Mouse (Mus musculus) CD4-positive helper T cell, adult 2 months (primary cell): Measurements from ENCODE around the gene Cdk5r2.
"Not testable (repeated sequence)": the region's sequence is repeated elsewhere in the genome, so short reads cannot be mapped to it uniquely, and the experiment has no call there.

Source experiments
- DNase-seq: peaks from one replicate; pipeline ENCODE4 v3.0.0-alpha.2; 2012; ENCODE audit warnings: low read depth, missing footprints, low spot score

Cdk5r2 gene

DNA sequence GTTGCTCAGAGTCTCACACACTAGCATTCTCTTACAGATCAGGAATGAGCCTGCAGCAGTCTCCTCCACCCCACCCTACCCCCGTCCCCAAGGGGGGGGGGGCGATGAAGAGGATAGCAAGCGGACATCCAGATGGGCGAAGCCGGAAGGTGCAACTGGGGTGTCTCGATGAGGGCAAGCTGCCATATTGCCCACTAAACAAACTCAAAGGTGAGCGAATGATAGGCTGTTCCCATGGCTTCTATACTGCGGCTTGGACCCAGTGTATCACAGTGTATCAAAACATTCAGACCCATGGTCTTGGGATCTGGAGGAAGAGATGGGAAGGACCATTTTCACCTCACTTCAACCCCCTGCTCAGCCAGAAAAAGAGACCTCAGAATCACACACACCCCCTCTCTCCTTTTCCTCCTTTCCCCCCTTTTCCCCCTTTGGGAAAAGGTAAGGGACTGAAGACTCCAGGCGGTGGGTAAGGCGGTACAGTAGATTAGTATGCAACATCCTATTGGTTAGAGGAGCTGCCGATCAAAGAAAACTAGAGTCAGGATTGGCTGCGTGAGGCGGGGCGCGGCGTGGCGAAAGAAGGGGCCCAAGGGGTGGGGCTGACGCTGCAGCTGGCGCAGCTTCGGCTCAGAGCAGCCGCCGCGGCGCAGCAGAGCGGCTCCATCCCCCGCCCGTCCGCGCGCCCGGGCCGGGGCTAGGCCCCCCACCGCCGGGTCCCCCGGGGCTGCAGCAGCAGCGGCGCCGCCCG lies at the start of gene Cdk5r2:
TSS of gene Cdk5r2 (plus strand) at position 629 of the 751 bp plus-strand sequence.
- peak; percentile 72 for DNase-seq

- DNase-seq: no peak
These were observed 49.3 kb upstream of the Cdk5r2 start for GRCm38 (mm10) chr1:74805340-74805835.

DNA sequence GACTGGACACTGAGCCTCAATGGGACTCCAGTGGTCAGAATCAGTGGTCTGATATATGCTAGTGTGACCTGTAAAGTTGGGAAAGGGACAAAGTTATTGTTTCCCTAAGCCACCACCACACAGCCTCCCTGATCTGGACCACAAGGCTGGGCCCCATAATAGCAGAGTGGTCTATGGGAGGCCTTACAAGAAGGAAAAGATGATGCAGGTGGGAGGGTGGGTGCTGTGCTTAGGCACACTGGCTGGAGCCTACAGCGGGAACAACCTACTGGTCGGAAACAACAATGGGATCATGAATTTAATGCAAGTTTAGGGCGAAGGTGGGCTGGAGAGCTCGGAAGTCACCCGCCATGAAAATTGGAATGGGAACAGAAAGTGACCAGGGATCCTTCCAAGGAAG lies 48.9 kb upstream of the Cdk5r2 start:
- no peak for DNase-seq

- DNase-seq: peak; percentile 92
These were observed 48.1 kb upstream of the Cdk5r2 start for GRCm38 (mm10) chr1:74806360-74807311.

GRCm38 (mm10) chr1:74807551-74808071 lies 47.1 kb upstream of the Cdk5r2 start:
- no peak for DNase-seq

- peak; percentile 85 for DNase-seq
These were observed 46.7 kb upstream of the Cdk5r2 start for GRCm38 (mm10) chr1:74808078-74808477.

DNA sequence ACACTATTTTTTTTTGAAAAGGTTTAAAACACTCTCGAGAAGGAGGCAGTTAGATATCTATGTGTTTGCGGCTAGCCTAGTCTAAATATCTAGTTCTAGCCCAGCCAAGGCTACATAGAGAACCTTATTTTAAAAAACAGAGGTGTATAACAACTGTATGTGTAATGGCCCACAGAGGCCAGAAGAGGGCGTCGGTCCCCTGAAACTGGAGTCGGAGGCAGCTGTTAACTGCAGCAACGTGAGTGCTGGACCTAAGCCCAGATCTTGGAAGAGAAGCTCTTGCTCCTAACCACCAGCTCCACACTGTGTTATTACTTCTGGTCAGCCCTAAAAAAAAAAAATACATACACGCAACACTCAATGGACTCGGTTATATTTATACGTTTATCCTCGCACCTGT lies 45.7 kb upstream of the Cdk5r2 start:
- DNase-seq: no peak

DNA sequence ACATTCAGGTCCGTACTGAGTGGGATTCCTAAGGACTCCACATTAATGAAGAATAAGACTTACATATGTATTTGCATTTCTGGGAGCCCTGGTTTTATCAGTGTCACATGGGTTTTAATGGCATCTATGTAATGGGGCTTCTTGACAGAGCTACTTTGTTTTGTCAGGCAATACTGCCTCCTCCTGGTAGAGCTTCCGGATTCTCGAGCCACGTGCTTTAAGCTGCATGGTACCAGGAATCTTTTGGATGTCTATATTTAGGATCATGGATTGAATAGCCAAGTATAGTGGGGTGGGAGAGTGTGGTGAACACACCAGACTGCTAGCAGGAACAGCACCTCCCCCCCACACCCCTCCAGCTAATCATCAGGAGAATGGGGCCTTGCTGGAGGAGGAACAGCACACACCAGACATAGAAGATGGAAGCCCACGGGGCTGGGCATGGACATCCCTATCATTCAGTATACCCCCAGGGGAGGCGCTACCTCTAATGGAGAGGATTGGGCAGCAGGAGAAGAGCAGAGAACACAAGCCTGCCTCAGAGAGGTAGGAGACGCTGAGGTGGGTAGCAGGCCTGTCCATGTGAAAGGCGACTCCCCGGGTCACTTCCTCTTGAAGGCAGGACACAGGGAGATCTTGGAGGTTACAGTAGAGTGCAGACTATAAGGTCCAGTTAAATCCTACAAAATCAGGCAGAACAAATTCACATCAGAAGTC lies 39.6 kb upstream of the Cdk5r2 start:
- no peak for DNase-seq

DNA sequence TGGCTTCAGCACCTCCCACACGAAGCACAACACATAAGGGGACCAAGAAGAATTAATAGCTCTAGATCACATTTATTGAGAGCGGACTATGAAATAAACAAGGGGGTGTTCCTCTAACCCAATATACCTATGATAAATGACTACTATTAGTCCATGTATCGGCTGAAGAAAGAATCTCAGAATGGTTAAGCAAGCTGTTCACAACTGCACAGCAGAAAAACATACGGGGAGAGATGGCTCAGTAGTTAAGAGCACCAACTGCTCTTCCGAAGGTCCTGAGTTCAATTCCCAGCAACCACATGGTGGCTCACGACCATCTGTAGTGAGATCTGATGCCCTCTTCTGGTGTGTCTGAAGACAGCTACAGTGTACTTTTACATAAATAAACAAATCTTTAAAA lies 38.8 kb upstream of the Cdk5r2 start:
- DNase-seq: not testable (repeated sequence)

DNA sequence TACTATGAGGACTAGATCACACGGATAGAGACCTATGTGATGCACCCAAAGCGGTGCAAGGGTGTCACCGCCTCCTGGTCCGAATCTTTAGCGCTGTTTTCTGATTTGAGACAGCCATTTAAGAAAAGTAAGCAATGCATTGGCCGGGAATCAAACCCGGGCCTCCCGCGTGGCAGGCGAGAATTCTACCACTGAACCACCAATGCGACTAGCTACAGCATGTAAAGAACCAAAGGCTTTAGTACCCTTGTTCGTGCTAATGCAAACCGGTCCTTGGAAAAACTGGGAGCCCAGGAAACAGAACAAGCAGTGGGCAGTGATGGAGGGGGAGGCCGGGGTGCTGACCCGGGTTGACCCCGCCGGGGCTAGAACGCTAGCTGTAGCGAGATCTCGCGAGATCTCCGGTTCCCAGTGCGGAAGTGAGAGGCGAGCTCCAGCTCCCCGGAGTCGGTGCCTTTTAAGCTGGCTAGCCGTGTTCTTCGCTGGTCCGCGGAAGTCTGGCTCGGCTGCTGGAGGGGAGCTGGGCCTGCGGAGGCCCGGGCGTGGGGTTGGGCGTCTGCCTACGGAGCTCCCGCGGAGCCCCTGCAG lies 38.0 kb upstream of the Cdk5r2 start:
- peak; percentile 93 for DNase-seq

- DNase-seq: no peak
These were observed 37.5 kb upstream of the Cdk5r2 start for GRCm38 (mm10) chr1:74817219-74817618.

DNA sequence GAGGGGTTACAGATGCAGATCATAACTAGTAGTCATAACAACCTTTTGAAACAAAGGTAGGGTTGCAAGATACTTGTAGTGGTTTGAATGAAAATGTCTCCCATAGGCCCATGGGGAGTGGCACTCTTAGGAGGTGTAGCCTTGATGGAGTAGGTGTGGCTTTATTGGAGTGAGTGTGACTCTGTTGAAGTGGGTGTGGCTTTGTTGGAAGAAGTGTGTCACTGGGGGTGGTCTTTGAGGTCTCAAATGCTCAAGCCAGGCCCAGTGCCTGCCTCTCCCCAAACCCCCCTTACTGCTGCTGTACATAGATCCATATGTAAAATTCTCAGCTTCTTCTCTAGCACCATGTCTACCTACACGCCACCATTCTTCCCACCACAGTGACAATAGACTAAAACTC lies 36.2 kb upstream of the Cdk5r2 start:
- DNase-seq: no peak

DNA sequence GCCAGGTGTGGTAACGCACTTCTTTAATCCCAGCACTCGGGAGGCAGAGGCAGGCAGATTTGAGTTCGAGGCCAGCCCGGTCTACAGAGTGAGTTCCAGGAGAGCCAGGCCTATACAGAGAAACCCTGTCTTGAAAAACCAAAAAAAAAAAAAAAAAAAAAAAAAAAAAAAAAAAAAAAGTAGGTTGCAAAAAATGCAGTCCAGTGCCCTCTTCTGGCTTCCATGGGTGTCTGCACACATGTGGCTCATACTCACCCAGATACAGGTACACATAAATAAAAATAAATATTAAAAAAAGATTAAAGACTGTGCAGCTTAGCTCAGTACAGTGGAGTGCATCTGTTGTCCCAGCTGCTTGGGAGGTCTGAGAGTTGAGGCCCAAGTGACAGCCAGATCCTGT lies 31.1 kb upstream of the Cdk5r2 start:
- DNase-seq: not testable (repeated sequence)

GRCm38 (mm10) chr1:74824518-74825302 lies 30.0 kb upstream of the Cdk5r2 start:
- no peak for DNase-seq

DNA sequence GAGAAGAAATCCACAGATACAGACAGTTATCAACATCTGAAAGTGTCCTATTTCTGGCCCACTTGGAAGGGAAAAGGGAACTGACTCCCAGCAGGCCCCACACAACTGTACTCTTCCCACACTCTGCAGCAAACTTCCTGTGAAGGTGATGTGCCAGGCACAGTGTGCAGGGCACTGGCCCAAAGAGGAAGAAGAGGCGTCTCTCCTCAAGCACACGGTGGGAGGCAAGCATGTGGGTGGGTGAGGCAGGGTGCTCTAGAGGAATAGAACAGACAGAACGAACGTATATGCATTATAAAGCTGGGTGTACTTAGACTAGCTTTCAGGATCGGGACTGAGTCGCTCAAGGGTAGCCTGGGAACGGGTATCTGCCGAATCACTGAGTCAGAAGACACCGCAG lies 24.7 kb upstream of the Cdk5r2 start:
- DNase-seq: no peak

- no peak for DNase-seq
These were observed 21.5 kb upstream of the Cdk5r2 start for GRCm38 (mm10) chr1:74833255-74833654.

DNA sequence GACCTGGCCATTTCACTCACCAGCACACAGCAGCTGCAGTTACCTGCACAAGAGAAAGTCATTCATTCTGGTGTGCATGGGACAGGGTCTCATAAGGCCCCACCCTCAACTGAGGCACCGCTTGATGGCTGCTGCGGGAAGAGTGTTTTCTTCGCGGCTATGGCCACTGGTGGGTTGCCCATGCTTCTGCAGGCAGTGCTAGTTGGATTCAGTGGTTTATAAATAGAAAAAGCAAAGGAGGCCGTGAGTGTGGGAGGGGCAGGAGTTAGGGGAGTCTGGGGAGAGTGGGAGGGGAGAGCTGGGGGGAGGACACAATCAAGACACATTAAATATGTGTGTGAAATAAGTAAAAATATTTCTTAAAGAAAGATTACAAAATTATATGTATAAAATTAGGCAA lies 11.6 kb upstream of the Cdk5r2 start:
- no peak for DNase-seq

- DNase-seq: no peak
These were observed 8.4 kb upstream of the Cdk5r2 start for GRCm38 (mm10) chr1:74846341-74846740.

DNA sequence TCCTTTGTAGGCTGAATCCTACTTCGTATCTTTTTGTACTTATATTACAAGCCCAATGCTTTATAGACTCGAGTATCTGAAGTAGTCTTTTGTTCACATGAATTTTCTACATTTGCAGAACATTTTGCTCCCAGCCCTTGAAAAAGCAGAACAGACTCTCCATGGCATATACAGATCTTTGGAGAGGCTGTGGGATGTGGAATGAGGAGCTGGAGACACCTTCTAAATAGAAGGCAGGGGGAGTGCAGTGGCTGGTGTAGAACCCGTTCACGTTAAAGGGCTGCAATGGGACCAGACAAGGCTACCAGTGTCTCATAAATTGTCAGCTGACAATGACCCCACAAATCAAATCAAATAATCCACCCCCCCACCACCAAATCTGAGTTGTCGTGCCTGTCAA lies 5.8 kb upstream of the Cdk5r2 start:
- no peak for DNase-seq

DNA sequence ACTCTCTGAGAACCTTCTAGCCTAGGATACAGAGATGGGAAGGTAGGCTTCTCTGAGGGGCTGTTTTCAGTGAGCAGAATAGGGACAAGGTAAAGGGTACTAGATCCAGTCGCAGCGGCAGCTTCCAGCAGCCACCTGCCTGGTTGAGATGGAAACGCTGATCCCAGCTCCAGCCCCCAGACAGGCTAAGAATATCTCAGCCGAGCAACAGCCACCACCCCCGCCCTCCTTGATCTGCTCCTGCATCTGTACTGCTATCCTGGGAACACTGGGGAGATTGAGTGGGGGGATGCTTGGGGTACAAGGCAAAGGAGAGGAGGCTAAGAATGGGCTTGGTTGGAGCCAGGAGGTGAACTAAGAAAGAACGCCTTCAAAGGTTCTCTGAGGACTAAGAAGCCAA lies 4.5 kb upstream of the Cdk5r2 start:
- no peak for DNase-seq
